8 mouse cellular contexts compared by ENCODE assay signal in the genomic region with DNA sequence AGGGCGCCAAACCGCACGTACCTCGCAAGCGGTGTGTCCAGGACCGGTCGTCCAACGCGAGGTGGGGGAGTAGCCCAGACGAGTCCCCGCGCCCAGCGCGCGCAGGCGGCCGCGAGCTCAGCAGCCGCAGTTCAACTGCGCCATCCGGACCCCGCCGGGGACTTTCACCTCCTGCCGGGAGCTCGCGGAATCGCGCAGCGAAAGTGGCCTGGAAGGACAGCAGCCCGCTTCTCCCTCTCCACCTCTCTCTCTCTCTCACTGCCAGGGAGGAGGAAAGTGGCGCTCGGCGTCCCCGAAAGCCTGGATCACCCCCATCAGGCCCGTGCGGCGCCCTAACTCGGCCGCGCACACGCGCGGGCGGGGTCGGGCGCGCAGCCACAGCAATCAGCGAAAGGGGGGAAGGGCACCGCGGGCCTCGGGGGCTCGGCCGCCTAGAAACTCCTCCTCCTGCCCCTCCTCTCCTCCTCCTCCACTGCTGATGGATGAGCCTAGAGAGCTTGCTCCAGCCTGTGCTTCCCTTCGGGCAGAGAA. TPM values are rescaled to one million over a fixed set of nuclear protein-coding genes. Genes with fewer than 3 reads are reported as not detected.
DNase-seq lines count a peak whose midpoint lies in the region; ATAC-seq and TF ChIP-seq lines count a peak whose summit lies in the region.

A gene (minus strand): TSS at position 396 of the 531 bp plus-strand sequence.

- no peaks in the 10 kb centered on the region for H3K9me3 ChIP-seq in erythroblast, embryonic 14.5 days (ENCODE audit: control insufficient read depth, low read length)
- no peaks in the 10 kb centered on the region for H3K9me3 ChIP-seq in intestine, postnatal 0 days (ENCODE audit: control insufficient read depth)
- H3K9me3 ChIP-seq in limb, embryonic 11.5 days (ENCODE audit: control insufficient read depth, low read length): no peaks in the 10 kb centered on the region
- no peaks in the 10 kb centered on the region for H3K9me3 ChIP-seq in midbrain, embryonic 12.5 days

- H3K36me3 ChIP-seq in erythroblast, embryonic 14.5 days (ENCODE audit: control insufficient read depth): no peaks in the 10 kb centered on the region
- no peaks in the 10 kb centered on the region for H3K36me3 ChIP-seq in intestine, postnatal 0 days (ENCODE audit: control insufficient read depth, insufficient read depth)
- no peaks in the 10 kb centered on the region for H3K36me3 ChIP-seq in limb, embryonic 11.5 days (ENCODE audit: control insufficient read depth, insufficient read depth, low read length)
- H3K36me3 ChIP-seq in midbrain, embryonic 12.5 days: no peaks in the 10 kb centered on the region

- H3K27ac ChIP-seq in intestine, postnatal 0 days (ENCODE audit: low read depth, low read length): peak within 1 kb of the TSS; percentile 67
- 0 out of 2 replicates have a peak within 1 kb of the TSS, but pooled peaks have one; percentile 43 for H3K27ac ChIP-seq in limb, embryonic 11.5 days (replicated peaks; ENCODE audit: low read depth, low read length)
- peak within 1 kb of the TSS; percentile 79 for H3K27ac ChIP-seq in midbrain, embryonic 12.5 days (replicated peaks)

- H3K4me2 ChIP-seq in intestine, postnatal 0 days (replicated peaks; ENCODE audit: low read depth): peak within 1 kb of the TSS; percentile 98
- H3K4me2 ChIP-seq in limb, embryonic 11.5 days (ENCODE audit: low read depth, severe bottlenecking): peak within 1 kb of the TSS; percentile 93
- H3K4me2 ChIP-seq in midbrain, embryonic 12.5 days (replicated peaks): peak within 1 kb of the TSS; percentile 99

- peak within 1 kb of the TSS; percentile 83 for H3K4me3 ChIP-seq in erythroblast, embryonic 14.5 days (replicated peaks)
- peak within 1 kb of the TSS; percentile 68 for H3K4me3 ChIP-seq in intestine, postnatal 0 days (ENCODE audit: low read depth, low read length)
- peak within 1 kb of the TSS; percentile 74 for H3K4me3 ChIP-seq in limb, embryonic 11.5 days (ENCODE audit: low read depth, low read length)
- peak within 1 kb of the TSS; percentile 71 for H3K4me3 ChIP-seq in midbrain, embryonic 12.5 days

- no peak for ATAC-seq in erythroblast, adult 5-6 weeks (replicated peaks; ENCODE audit: low FRiP score, poor library complexity, severe bottlenecking)
- ATAC-seq in granulocyte monocyte progenitor cell, adult 5-6 weeks (replicated peaks; ENCODE audit: poor library complexity, severe bottlenecking): peak; percentile 73
- peak; percentile 76 for ATAC-seq in intestine, postnatal 0 days
- ATAC-seq in limb, embryonic 11.5 days (ENCODE audit: insufficient number of reproducible peaks, low FRiP score, low TSS enrichment, low read depth): peak; percentile 88
- ATAC-seq in midbrain, embryonic 12.5 days (ENCODE audit: low FRiP score, low read depth): peak; percentile 93

- H3K9ac ChIP-seq in intestine, postnatal 0 days (ENCODE audit: low read depth, low read length): peak within 1 kb of the TSS; percentile 55
- H3K9ac ChIP-seq in limb, embryonic 11.5 days (ENCODE audit: low read length): peak within 1 kb of the TSS; percentile 65
- peak within 1 kb of the TSS; percentile 66 for H3K9ac ChIP-seq in midbrain, embryonic 12.5 days (replicated peaks)

- DNase-seq in embryo, embryonic 11.5 days (ENCODE audit: low read depth, low spot score): peak; percentile 67
- DNase-seq in limb, embryonic 11.5 days (ENCODE audit: low spot score): peak; percentile 88
- DNase-seq in spleen, adult 18-20 months: peak; percentile 35 to 49

- peaks cover 23% of the 10 kb centered on the region for H3K4me1 ChIP-seq in erythroblast, embryonic 14.5 days (ENCODE audit: control insufficient read depth)
- H3K4me1 ChIP-seq in intestine, postnatal 0 days (replicated peaks; ENCODE audit: control insufficient read depth, insufficient read depth, low read length): no peaks in the 10 kb centered on the region
- H3K4me1 ChIP-seq in limb, embryonic 11.5 days (ENCODE audit: control insufficient read depth, insufficient read depth, low read length): no peaks in the 10 kb centered on the region
- H3K4me1 ChIP-seq in midbrain, embryonic 12.5 days: peaks cover 13% of the 10 kb centered on the region

- H3K27me3 ChIP-seq in erythroblast, embryonic 14.5 days (ENCODE audit: control insufficient read depth): peaks cover 27% of the 10 kb centered on the region
- peaks cover 3% of the 10 kb centered on the region; the same call in 1 of the 2 replicates for H3K27me3 ChIP-seq in intestine, postnatal 0 days (replicated peaks; ENCODE audit: control insufficient read depth, insufficient read depth, low read length)
- no peaks in the 10 kb centered on the region for H3K27me3 ChIP-seq in limb, embryonic 11.5 days (ENCODE audit: control insufficient read depth, insufficient read depth, low read length)
- H3K27me3 ChIP-seq in midbrain, embryonic 12.5 days: peaks cover 31% of the 10 kb centered on the region

- WGBS in intestine, postnatal 0 days: 2% methylated on average over 54 of the region's 54 CpGs
- under 1% methylated on average over 53 of the region's 54 CpGs for WGBS in limb, embryonic 11.5 days
- WGBS in midbrain, embryonic 12.5 days: under 1% methylated on average over 52 of the region's 54 CpGs

- TF ChIP-seq CTCF in intestine, postnatal 0 days (IDR thresholded peaks at IDR 0.05; ENCODE audit: low read depth): peak; percentile 73

RNA-seq across cellular contexts. Expression of the gene that starts here (rescaled TPM):
- 0.03 and 0.06 TPM in 2 replicates for polyA plus RNA-seq in erythroblast, embryonic 14.5 days (2012)
- 1.5 and 1.9 TPM in 2 replicates for total RNA-seq in erythroblast, adult 5-6 weeks (2015; ENCODE audit: low replicate concordance)
- total RNA-seq in erythroblast, adult 5-6 weeks (2017; ENCODE audit: low replicate concordance): 2.2 and 2.6 TPM in 2 replicates
- 0.30 and 2.4 TPM in 2 replicates for total RNA-seq in granulocyte monocyte progenitor cell, adult 5-6 weeks (2014; fragmentation: Nextera tagmentation)
- total RNA-seq in granulocyte monocyte progenitor cell, adult 5-6 weeks (2017): 1.6 and 2.4 TPM in 2 replicates
- polyA plus RNA-seq in intestine, postnatal 0 days (2015; fragmentation: Nextera tagmentation; extraction: Ambion mirVana): 7.0 and 7.5 TPM in 2 replicates
- 11.2 and 12.4 TPM in 2 replicates for polyA plus RNA-seq in limb, embryonic 11.5 days (2014; fragmentation: Nextera tagmentation; extraction: Ambion mirVana)
- 7.8 and 10.3 TPM in 2 replicates for polyA plus RNA-seq in midbrain, embryonic 12.5 days (2016; fragmentation: Nextera tagmentation; extraction: Ambion mirVana)
